Mouse (Mus musculus): Measurements from ENCODE around the gene Prps1. TPM values are rescaled to one million over a fixed set of nuclear protein-coding genes. Genes with fewer than 3 reads are reported as not detected.
"Not testable (repeated sequence)": the region's sequence is repeated elsewhere in the genome, so short reads cannot be mapped to it uniquely, and the experiment has no call there.

The Prps1 gene
- total and polyA plus RNA-seq, 2 experiments from 2014 or later = 24.1 to 28.9 TPM

DNA sequence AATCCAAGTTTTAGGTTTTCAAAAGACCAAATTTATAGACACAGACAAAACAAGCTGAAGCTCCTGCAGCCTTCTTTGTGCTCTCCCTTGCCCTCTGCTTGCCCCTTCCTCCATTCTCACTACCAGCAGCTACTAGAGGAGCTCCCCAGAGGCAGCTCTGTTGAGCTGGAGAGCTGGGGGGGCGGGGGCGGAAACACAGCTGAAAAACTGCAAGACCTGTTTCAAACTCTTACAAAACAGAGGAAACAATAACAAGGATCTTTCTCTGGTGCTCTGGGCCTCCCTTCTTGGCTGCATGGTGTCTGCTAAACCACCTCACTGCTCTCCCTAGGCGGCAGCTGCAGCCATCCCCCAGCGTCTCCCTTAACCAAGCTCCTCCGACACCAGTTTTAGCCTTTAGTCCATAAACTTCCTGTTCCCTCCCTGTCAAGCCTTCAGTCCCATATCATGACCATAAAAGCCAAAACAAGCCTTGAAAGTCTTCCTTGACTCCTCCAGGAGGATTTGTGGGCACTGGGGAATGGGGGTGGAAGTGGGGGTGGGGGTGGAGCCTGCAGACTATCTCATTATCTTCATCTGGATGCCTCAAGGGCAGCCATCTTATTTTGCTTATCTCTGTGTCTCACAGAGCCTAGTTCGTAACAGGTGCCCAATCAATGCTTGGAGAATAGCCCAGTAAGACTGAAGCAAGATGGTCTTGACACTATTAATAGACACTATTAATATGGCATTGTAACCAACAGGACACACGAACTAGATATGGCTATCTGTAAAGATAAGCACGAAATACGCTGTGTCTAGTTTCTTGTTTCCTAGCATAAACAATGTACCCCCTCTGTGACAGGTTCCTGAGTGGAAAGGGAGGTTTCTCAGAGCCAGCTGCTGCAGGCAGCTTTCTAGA, 45.2 kb downstream of the Prps1 start:
- Histone ChIP-seq H3K4me2 (ENCODE audit: low read depth, low read length) (no peak overlapping the region), H3K9ac (replicated peaks; ENCODE audit: low read depth, low read length) (no peak overlapping the region), H3K9me3 (replicated peaks; ENCODE audit: control insufficient read depth, low read length) (no peaks in the 10 kb centered on the region), H3K4me1 (ENCODE audit: control insufficient read depth, insufficient read depth) (no peaks in the 10 kb centered on the region), H3K27ac (ENCODE audit: low read depth) (peak overlapping the region; percentile 73), H3K27me3 (ENCODE audit: control insufficient read depth, insufficient read depth, low read length) (no peaks in the 10 kb centered on the region), H3K4me3 (ENCODE audit: low read depth, low read length) (no peak overlapping the region), H3K36me3 (replicated peaks; ENCODE audit: control insufficient read depth, insufficient read depth, low read length) (no peaks in the 10 kb centered on the region)
- no peak for ATAC-seq (ENCODE audit: insufficient read depth, low read depth)
- WGBS = 42% methylated on average over 9 of the region's 9 CpGs
- no peak for DNase-seq (ENCODE audit: low spot score)
- TF ChIP-seq CTCF (IDR thresholded peaks at IDR 0.05; ENCODE audit: low read depth) (no peak), EP300 (IDR thresholded peaks at IDR 0.05; ENCODE audit: low read depth) (no peak)

DNA sequence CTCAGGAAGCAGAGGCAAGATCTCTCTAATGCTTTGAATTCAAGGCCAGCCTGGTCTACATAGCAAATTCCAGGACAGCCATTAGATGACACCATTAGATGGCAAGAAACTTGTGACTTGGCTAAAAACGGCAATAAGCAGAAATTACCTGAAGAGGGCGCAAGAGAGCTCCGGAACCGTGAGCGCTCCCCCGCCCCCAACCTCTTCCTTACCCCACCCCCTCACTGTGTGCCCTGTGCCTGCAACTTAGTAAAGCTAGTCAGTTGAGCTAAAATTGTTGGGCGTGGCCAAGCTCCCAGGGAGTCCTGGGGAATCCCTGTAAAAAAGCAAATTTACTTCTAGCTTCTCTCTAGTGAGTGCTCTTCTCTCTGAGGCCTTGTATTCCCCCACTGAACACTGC, 47.5 kb downstream of the Prps1 start:
- H3K4me3 ChIP-seq (ENCODE audit: low read depth, low read length) = no peak overlapping the region
- H3K36me3 ChIP-seq (replicated peaks; ENCODE audit: control insufficient read depth, insufficient read depth, low read length) = no peaks in the 10 kb centered on the region
- WGBS = 15% methylated on average over 7 of the region's 7 CpGs
- no peak overlapping the region for H3K4me2 ChIP-seq (ENCODE audit: low read depth, low read length)
- TF ChIP-seq CTCF (IDR thresholded peaks at IDR 0.05; ENCODE audit: low read depth) (peak; percentile 42), EP300 (IDR thresholded peaks at IDR 0.05; ENCODE audit: low read depth) (no peak)
- ATAC-seq (ENCODE audit: insufficient read depth, low read depth) (peak; percentile 50), DNase-seq (ENCODE audit: low spot score) (peak; percentile 66)
- no peaks in the 10 kb centered on the region for H3K9me3 ChIP-seq (replicated peaks; ENCODE audit: control insufficient read depth, low read length)
- H3K27me3 ChIP-seq (ENCODE audit: control insufficient read depth, insufficient read depth, low read length) = no peaks in the 10 kb centered on the region
- H3K9ac ChIP-seq (replicated peaks; ENCODE audit: low read depth, low read length) = no peak overlapping the region
- H3K27ac ChIP-seq (ENCODE audit: low read depth) = peak overlapping the region; percentile 48; the same call in 1 of the 2 replicates
- no peaks in the 10 kb centered on the region for H3K4me1 ChIP-seq (ENCODE audit: control insufficient read depth, insufficient read depth)

DNA sequence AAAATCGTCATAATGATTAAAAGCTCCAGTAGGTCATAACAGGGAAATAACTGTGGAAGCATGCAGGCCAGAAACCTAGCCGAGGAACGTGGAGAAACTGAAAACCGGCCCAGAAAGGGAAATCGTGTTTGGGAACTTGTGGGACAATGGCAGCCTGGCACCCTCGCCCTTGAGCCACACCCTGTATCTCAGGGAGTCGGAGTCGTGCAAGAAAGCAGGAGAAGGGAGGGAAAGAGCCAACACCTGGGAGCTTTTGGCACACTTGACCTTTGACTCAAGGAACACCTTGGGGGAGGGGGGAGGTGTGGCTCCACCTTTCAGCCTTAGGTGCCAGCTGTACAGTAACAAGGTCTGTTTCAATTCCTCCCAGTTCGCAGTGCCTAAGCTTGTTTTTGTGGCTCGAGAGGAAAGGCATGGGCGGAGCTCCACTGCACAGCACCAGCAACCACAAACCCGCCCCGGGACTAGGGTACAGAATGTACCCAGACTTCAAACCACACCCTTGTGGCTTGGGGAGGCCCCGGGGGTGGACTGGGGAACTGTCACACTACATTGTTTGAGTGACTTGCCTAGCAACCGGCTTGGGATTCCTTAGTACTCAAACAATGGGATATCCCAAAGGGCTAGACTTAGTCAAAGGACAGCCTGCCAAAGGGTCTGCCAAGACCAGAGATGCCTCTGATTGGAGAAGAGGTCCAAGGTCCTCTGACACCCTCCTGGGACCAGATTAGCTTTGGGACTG, 49.3 kb downstream of the Prps1 start:
- 53% methylated on average over 15 of the region's 15 CpGs for WGBS
- peak; percentile 68 for DNase-seq (ENCODE audit: low spot score)
- Histone ChIP-seq H3K4me1 (ENCODE audit: control insufficient read depth, insufficient read depth) (no peaks in the 10 kb centered on the region), H3K4me3 (ENCODE audit: low read depth, low read length) (no peak overlapping the region), H3K27ac (ENCODE audit: low read depth) (peak overlapping the region; percentile 65; the same call in 1 of the 2 replicates), H3K9ac (replicated peaks; ENCODE audit: low read depth, low read length) (no peak overlapping the region), H3K27me3 (ENCODE audit: control insufficient read depth, insufficient read depth, low read length) (no peaks in the 10 kb centered on the region), H3K36me3 (replicated peaks; ENCODE audit: control insufficient read depth, insufficient read depth, low read length) (no peaks in the 10 kb centered on the region), H3K9me3 (replicated peaks; ENCODE audit: control insufficient read depth, low read length) (no peaks in the 10 kb centered on the region), H3K4me2 (ENCODE audit: low read depth, low read length) (no peak overlapping the region)
- TF ChIP-seq CTCF (IDR thresholded peaks at IDR 0.05; ENCODE audit: low read depth) (no peak), EP300 (IDR thresholded peaks at IDR 0.05; ENCODE audit: low read depth) (peak; percentile 84)
- peak; percentile 89 for ATAC-seq (ENCODE audit: insufficient read depth, low read depth)

DNA sequence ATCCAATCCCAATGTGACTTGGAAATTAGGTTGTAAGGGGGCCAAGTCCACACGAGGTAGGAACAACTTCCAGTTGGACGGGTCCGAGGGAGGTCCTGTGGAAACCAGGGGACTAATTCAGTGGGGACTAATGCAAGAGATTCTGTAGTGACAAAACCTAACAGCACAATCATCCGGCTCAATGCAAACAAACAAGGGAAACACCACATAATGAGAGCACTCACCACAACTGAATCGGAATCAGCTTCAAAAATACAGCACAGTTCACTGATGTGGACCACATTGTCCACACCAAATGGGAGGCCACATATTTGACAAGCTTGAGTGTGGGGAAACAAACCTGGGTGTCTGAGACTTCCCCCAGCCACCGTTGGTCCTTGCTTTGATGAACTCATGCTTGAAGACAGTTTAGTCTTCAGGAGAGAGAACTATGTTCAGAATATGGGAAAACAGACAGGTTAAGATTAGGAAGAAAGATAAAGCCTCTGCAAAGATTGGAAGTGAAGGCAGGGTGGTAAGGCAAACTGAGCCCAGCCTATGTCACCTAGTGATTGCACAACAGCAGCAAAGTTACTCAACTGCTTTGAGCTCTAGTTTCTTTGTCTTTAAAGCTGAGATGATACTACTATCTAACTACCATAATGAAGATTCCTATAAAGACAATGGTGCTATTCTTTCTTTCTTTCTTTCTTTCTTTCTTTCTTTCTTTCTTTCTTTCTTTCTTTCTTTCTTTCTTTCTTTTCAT, 50.2 kb downstream of the Prps1 start:
- ATAC-seq (ENCODE audit: insufficient read depth, low read depth) (no peak), DNase-seq (ENCODE audit: low spot score) (no peak)
- Histone ChIP-seq H3K9me3 (replicated peaks; ENCODE audit: control insufficient read depth, low read length) (no peaks in the 10 kb centered on the region), H3K4me2 (ENCODE audit: low read depth, low read length) (no peak overlapping the region), H3K27me3 (ENCODE audit: control insufficient read depth, insufficient read depth, low read length) (no peaks in the 10 kb centered on the region), H3K9ac (replicated peaks; ENCODE audit: low read depth, low read length) (no peak overlapping the region), H3K27ac (ENCODE audit: low read depth) (peak overlapping the region; percentile 43; the same call in 1 of the 2 replicates), H3K4me3 (ENCODE audit: low read depth, low read length) (no peak overlapping the region), H3K36me3 (replicated peaks; ENCODE audit: control insufficient read depth, insufficient read depth, low read length) (no peaks in the 10 kb centered on the region), H3K4me1 (ENCODE audit: control insufficient read depth, insufficient read depth) (no peaks in the 10 kb centered on the region)
- no peak for TF ChIP-seq CTCF (IDR thresholded peaks at IDR 0.05; ENCODE audit: low read depth)
- no peak for TF ChIP-seq EP300 (IDR thresholded peaks at IDR 0.05; ENCODE audit: low read depth)
- 68% methylated on average over 6 of the region's 6 CpGs for WGBS

DNA sequence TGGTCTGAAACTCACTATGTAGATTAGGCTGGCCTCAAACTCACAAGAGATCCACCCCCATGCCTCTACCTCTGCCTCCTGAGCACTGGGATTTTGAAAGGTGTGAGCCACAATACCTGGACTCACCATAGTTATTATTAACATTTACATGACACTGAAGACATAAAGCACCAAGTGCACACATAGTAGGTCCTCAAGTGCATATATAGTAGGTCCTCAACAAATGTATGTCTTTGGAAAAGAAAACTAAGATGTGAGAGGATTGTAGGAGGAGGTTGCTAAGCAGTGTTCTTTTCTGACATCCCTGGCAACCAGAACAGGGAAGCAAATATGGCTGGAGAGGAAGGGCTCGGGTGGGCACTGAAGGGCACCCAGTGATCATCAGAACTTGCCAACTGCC, 51.0 kb downstream of the Prps1 start:
- Histone ChIP-seq H3K36me3 (replicated peaks; ENCODE audit: control insufficient read depth, insufficient read depth, low read length) (no peaks in the 10 kb centered on the region), H3K9me3 (replicated peaks; ENCODE audit: control insufficient read depth, low read length) (no peaks in the 10 kb centered on the region), H3K4me3 (ENCODE audit: low read depth, low read length) (no peak overlapping the region), H3K4me2 (ENCODE audit: low read depth, low read length) (no peak overlapping the region), H3K27me3 (ENCODE audit: control insufficient read depth, insufficient read depth, low read length) (no peaks in the 10 kb centered on the region), H3K9ac (replicated peaks; ENCODE audit: low read depth, low read length) (no peak overlapping the region), H3K4me1 (ENCODE audit: control insufficient read depth, insufficient read depth) (no peaks in the 10 kb centered on the region), H3K27ac (ENCODE audit: low read depth) (no peak overlapping the region)
- DNase-seq (ENCODE audit: low spot score) (no peak), ATAC-seq (ENCODE audit: insufficient read depth, low read depth) (no peak)
- no peak for TF ChIP-seq CTCF (IDR thresholded peaks at IDR 0.05; ENCODE audit: low read depth)
- TF ChIP-seq EP300 (IDR thresholded peaks at IDR 0.05; ENCODE audit: low read depth) = no peak
- 81% methylated on average over 1 of the region's 1 CpGs for WGBS

DNA sequence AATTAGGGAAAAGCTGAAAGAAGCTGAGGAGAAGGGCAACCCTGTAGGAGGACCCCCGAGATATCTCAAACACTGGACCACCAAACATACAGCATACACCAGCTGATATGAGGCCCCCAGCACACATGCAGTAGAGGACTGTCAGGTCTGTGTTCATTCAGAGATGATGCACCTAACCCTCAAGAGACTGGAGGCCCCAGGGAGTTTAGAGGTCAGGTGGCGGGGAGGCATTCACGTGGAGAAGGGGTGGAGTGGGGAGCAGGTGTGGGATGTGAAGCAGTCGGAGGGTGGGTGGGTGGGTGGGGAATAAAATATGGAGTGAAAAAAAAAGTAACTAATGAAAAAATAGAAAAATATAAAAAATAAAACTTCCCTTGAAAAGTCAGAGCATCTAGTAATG, 52.4 kb downstream of the Prps1 start:
- not testable (repeated sequence) for H3K9me3 ChIP-seq (replicated peaks; ENCODE audit: control insufficient read depth, low read length); H3K4me1 ChIP-seq (ENCODE audit: control insufficient read depth, insufficient read depth); H3K27ac ChIP-seq (ENCODE audit: low read depth); H3K36me3 ChIP-seq (replicated peaks; ENCODE audit: control insufficient read depth, insufficient read depth, low read length); H3K27me3 ChIP-seq (ENCODE audit: control insufficient read depth, insufficient read depth, low read length); H3K4me2 ChIP-seq (ENCODE audit: low read depth, low read length); H3K9ac ChIP-seq (replicated peaks; ENCODE audit: low read depth, low read length); H3K4me3 ChIP-seq (ENCODE audit: low read depth, low read length); DNase-seq (ENCODE audit: low spot score); ATAC-seq (ENCODE audit: insufficient read depth, low read depth)
- 70% methylated on average over 4 of the region's 4 CpGs for WGBS
